Mouse (Mus musculus) yolk sac, embryonic 10.5 days (tissue): ENCODE results near the gene Il22ra2.
"Not testable (repeated sequence)": the region's sequence is repeated elsewhere in the genome, so short reads cannot be mapped to it uniquely, and the experiment has no call there.

Experiments
- DNase-seq: peaks from one replicate; pipeline ENCODE4 v3.0.0-alpha.2; 2017; ENCODE audit warnings: low spot score

The Il22ra2 gene

GRCm38 (mm10) chr10:19601502-19601901 lies 20.3 kb upstream of the Il22ra2 start:
- DNase-seq, result not testable (repeated sequence)

- DNase-seq, result no peak
These were observed 18.6 kb upstream of the Il22ra2 start for GRCm38 (mm10) chr10:19603231-19603630.

DNA sequence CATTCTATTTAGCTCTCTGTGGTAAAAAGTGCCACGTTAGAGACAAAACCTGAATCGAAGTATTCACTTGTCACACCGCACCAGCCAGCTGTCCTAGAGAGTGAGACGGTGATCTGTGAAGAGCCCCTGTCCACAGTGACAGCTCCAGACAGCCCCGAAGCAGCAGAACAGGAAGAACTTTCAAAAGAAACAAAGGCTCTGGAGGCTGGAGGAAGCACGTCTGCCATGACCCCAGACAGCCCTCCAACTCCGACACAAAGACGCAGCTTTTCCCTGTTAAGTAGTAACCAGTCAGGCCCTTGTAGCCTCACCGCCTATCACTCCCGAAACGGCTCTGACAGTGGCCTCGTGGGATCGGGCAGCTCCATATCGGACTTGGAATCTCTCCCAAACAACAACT lies 12.7 kb upstream of the Il22ra2 start:
- DNase-seq, result no peak

DNA sequence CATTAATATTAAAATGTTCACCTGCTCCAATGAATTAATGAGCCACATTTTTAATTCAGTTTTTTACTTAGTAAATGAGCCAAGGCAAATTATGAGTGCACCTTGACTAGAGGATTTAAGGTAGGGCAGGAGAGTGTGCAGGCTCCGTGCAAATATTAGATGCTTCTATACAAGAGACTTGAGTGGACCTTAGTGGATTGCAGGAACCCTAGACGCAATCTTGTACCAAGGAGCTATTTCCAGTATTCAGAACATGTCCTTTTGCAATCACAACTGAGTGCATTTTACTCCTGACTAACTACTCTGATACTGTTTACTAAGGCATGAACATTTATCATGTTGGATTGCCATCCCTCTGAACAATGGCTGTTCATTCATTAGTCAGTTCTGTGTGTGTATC lies 10.2 kb upstream of the Il22ra2 start:
- no peak for DNase-seq

- DNase-seq, result no peak
These were observed 8.6 kb upstream of the Il22ra2 start for GRCm38 (mm10) chr10:19613111-19613753.

- DNase-seq, result no peak
These were observed 2.1 kb upstream of the Il22ra2 start for GRCm38 (mm10) chr10:19619736-19620135.

GRCm38 (mm10) chr10:19624617-19625016 lies 2.8 kb downstream of the Il22ra2 start:
- no peak for DNase-seq

DNA sequence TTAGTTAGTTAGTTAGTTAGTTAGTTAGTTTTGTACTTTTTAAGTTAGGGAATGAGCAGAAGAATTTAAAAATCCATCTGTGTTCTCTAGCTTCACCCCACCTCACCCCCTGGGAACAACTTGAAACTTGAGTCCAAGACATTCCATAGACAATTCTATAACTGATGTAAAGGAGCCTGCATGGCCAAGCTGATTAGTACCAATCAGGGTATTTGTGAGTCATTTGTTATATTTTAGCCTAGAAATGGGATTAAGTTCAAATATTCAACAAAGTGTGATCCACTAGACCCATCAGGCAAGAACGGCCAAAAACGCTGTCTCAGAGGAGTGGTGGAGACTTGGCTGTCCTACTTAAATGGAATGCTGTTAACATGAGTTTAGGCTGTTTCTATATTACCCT lies 5.5 kb downstream of the Il22ra2 start:
- no peak for DNase-seq

GRCm38 (mm10) chr10:19627748-19628147 lies 6.0 kb downstream of the Il22ra2 start:
- no peak for DNase-seq

DNA sequence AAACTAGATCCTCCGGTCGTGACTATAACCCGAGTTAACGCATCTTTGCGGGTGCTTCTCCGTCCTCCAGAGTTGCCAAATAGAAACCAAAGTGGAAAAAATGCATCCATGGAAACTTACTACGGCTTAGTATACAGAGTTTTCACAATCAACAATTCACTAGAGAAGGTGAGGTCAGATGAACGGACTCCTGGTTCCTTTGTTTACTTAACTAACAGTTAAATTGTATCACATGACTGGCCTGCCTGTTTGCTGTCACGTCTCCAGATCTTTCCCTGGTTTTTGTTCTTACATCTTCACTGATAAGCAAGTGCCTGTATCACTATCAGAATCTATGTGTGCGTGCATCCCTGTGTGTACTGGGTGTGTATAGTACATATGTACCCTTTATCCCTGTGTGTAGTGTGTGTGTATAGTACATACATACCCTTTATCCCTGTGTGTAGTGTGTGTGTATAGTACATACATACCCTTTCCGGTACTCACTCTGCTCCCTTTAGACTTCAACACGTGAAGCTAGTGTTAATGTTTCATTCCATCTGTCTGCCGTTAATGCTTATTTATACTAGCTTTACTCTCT lies 9.9 kb downstream of the Il22ra2 start:
- peak; percentile 23 for DNase-seq

GRCm38 (mm10) chr10:19638851-19639250 lies 17.1 kb downstream of the Il22ra2 start:
- DNase-seq, result no peak

DNA sequence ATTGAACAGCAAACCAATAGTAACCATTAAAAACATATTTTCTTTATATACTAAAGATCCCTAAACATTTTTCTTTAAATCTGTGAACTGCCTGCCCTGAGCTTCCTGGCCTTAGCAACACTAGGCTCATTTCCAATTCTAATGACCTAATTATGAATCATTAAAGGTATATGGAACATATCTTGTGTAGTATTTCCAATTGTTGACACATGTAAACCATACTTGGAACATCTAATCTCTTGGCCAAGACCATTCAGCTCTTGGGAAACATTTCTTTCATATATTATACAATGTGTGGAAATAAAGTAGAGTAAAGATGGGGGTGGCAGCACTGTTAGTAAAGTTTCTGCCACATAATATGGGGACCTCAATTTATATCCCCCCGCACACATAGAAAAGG lies 17.8 kb downstream of the Il22ra2 start:
- no peak for DNase-seq

GRCm38 (mm10) chr10:19645119-19645518 lies 23.3 kb downstream of the Il22ra2 start:
- no peak for DNase-seq

DNA sequence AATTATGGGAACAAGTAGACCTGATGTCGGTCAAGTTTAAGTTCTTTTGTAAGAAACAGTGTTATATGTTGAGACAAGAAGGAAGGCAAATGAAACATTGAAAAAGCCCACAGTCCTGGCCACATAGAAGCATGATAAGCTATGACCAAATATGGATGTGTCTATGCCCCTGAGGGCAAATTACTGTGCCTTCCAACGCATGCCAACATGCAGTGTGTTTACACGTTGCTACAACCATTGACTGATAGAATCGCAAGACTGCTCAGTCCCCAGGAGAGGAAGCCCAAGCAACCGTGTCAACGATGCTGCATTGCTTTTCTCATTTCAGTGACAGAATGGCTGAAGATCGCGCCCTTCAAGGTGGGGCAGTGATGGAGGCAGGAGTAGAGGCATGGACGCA lies 35.6 kb downstream of the Il22ra2 start:
- no peak for DNase-seq

- DNase-seq, result no peak
These were observed 38.2 kb downstream of the Il22ra2 start for GRCm38 (mm10) chr10:19659953-19660352.

DNA sequence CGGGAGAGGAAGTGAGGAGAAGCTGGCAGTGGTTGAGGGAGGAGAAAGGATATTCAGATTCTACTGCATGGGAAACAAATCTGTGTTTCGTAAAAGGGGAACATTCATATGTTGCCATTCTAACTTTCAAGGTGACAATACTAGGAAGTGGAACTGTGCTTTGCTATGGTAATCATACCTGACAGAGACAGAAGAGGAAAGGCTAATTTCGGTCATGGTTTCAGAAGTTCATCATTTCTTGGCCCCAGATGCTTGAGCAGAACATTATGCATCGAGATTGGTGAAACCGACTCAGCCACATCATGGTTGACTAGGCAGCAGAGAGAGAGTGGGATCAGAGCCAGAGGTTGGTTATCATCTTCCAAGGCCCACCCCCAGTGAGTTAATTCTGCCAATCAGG lies 47.2 kb downstream of the Il22ra2 start:
- no peak for DNase-seq

DNA sequence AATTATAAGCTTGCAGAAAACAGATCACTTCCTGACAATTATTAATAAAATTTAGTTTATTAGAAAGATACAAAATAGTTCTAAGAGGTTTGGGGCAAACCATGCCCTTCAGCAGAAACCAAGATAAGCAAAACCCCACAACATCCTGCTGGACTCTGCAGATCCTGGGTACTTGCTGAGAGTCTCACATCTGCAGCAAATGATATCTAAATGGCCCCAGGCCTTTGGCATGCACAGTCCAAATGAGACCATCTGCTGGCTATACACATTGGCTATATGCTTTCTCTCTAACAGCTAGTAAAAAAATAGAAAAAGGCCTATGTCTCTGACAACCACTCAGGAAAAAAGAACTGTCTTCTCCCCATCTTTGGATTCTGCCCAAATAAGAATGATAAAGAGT lies 50.2 kb downstream of the Il22ra2 start:
- no peak for DNase-seq

DNA sequence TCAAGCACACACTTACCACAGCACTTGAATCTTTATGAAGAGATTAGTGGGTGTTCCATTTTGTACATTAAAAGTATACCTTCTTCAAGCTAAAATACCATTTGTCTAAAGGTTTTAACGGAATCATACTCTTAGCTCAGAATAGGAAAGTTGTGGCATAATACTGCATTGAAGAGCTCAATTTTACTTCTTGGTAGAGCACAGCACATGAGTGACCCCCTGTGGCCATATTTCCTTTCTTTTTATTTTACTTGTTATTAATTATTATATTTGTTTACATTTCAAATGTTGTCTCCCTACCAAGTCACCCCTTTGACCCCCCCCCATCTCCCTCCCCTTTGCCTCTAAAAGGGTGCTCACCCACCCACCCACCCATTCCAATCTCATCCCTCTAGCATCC lies 51.3 kb downstream of the Il22ra2 start:
- no peak for DNase-seq
